Comparison of ENCODE assay signal across 27 mouse cellular contexts in the genomic region with DNA sequence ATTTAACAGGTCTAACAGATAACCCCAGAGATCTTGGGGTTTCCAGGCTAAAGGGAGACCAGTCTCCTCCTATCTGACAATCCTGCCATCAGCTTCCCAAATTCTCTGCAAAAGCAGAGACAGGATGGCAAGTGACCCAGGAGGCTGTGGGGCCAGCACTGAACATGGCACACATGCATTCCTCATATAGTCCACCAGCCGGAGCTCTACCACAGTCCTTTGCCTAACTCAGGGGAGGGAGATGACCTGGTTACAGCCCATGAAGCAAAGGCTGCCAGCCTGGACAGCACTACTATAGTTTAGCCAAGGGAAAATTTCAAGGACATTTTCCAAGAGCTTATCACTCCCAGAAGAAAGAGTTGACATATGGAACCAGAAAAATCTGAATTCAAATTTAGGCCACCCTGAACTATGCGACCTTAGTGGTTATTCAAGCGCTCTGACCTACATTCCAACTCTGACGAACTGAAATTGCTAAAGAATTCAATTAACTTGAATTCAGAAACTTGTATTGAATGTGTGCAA. TPM values are rescaled to one million over a fixed set of nuclear protein-coding genes. Genes with fewer than 3 reads are reported as not detected.
DNase-seq lines count a peak whose midpoint lies in the region; ATAC-seq and TF ChIP-seq lines count a peak whose summit lies in the region.
"Had no signal": no experiment of that assay in that cellular context is flagged by ENCODE, and none has a peak within 500 bp of the region (broad histone marks: within the 10 kb centered on the region; RNA-seq: fewer than 3 reads in every experiment).

No protein-coding gene starts in this region.

- no peaks in the 10 kb centered on the region for H3K4me1 ChIP-seq in kidney, postnatal 0 days (replicated peaks; ENCODE audit: insufficient read depth, low read length)
- H3K4me1 ChIP-seq in forebrain, embryonic 12.5 days = no peaks in the 10 kb centered on the region
- H3K4me1 ChIP-seq: embryonic facial prominence, embryonic 13.5 days; heart, embryonic 12.5 days; hindbrain, embryonic 12.5 days; limb, embryonic 10.5 days; liver, embryonic 15.5 days; megakaryocyte, embryonic 14.5 days had no signal

- H3K27me3 ChIP-seq in kidney, postnatal 0 days (ENCODE audit: insufficient read depth, low read length) = no peaks in the 10 kb centered on the region
- H3K27me3 ChIP-seq in forebrain, embryonic 12.5 days = no peaks in the 10 kb centered on the region
- H3K27me3 ChIP-seq: embryonic facial prominence, embryonic 13.5 days; heart, embryonic 12.5 days; hindbrain, embryonic 12.5 days; liver, embryonic 15.5 days had no signal

- ATAC-seq in kidney, postnatal 0 days (replicated peaks; ENCODE audit: low FRiP score, low read depth) = no peak
- ATAC-seq in forebrain, embryonic 12.5 days (ENCODE audit: low FRiP score) = no peak
- ATAC-seq in megakaryocyte, adult 5-6 weeks (ENCODE audit: poor library complexity, severe bottlenecking) = no peak
- ATAC-seq: forebrain, embryonic 16.5 days had no signal

- 65% methylated on average over 4 of the region's 4 CpGs for WGBS in kidney, postnatal 0 days
- 77% methylated on average over 4 of the region's 4 CpGs for WGBS in forebrain, embryonic 12.5 days

- DNase-seq in cerebellum, adult 18-20 months = peak; percentile 5 to 12
- DNase-seq in cerebellum, adult 8-10 months = no peak
- no peak for DNase-seq in kidney, postnatal 0 days (ENCODE audit: low spot score)
- no peak for DNase-seq in kidney, postnatal 10 days
- DNase-seq in Muller cell, postnatal 12 days (ENCODE audit: inconsistent ontology term) = peak; percentile 82
- DNase-seq in retina, postnatal 1 day = peak; percentile 70
- DNase-seq: adrenal gland, postnatal 25 days; gastrocnemius, postnatal 25 days; heart, postnatal 14 days; kidney, adult 18-20 months; kidney, postnatal 36 days; layer of hippocampus, adult 9-11 months; lung, postnatal 10 days; right cerebral cortex, postnatal 4 days; thymus, postnatal 36 days had no signal

- H3K4me3 ChIP-seq in kidney, postnatal 0 days (replicated peaks; ENCODE audit: low read depth, low read length) = no peak overlapping the region
- no peak overlapping the region for H3K4me3 ChIP-seq in forebrain, embryonic 12.5 days (replicated peaks)
- H3K4me3 ChIP-seq: embryonic facial prominence, embryonic 13.5 days; heart, embryonic 12.5 days; hindbrain, embryonic 12.5 days; left cerebral cortex, adult 2 months; limb, embryonic 10.5 days; liver, embryonic 15.5 days; megakaryocyte, embryonic 14.5 days had no signal

- H3K9me3 ChIP-seq in kidney, postnatal 0 days (replicated peaks; ENCODE audit: low read length) = no peaks in the 10 kb centered on the region
- H3K9me3 ChIP-seq in forebrain, embryonic 12.5 days = no peaks in the 10 kb centered on the region
- H3K9me3 ChIP-seq: embryonic facial prominence, embryonic 13.5 days; heart, embryonic 12.5 days; hindbrain, embryonic 12.5 days; limb, embryonic 10.5 days; liver, embryonic 15.5 days; megakaryocyte, embryonic 14.5 days had no signal

- H3K36me3 ChIP-seq in kidney, postnatal 0 days (ENCODE audit: insufficient read depth, low read length) = no peaks in the 10 kb centered on the region
- no peaks in the 10 kb centered on the region for H3K36me3 ChIP-seq in forebrain, embryonic 12.5 days (replicated peaks)
- H3K36me3 ChIP-seq: embryonic facial prominence, embryonic 13.5 days; heart, embryonic 12.5 days; hindbrain, embryonic 12.5 days; limb, embryonic 10.5 days; liver, embryonic 15.5 days had no signal

- peak; percentile 29; the same call in 1 of the 2 replicates for TF ChIP-seq CTCF in kidney, postnatal 0 days (IDR thresholded peaks at IDR 0.05; ENCODE audit: low read depth)

- H3K27ac ChIP-seq in kidney, postnatal 0 days = no peak overlapping the region
- H3K27ac ChIP-seq in forebrain, embryonic 12.5 days = no peak overlapping the region
- H3K27ac ChIP-seq: embryonic facial prominence, embryonic 13.5 days; hindbrain, embryonic 12.5 days; left cerebral cortex, adult 2 months; limb, embryonic 10.5 days; liver, embryonic 15.5 days had no signal

- H3K4me2 ChIP-seq in kidney, postnatal 0 days (ENCODE audit: low read length) = no peak overlapping the region
- no peak overlapping the region for H3K4me2 ChIP-seq in forebrain, embryonic 12.5 days
- H3K4me2 ChIP-seq: embryonic facial prominence, embryonic 13.5 days; heart, embryonic 12.5 days; hindbrain, embryonic 12.5 days; liver, embryonic 15.5 days had no signal

- no peak overlapping the region for H3K9ac ChIP-seq in kidney, postnatal 0 days (ENCODE audit: low read depth, low read length)
- H3K9ac ChIP-seq in forebrain, embryonic 12.5 days = no peak overlapping the region
- H3K9ac ChIP-seq: embryonic facial prominence, embryonic 13.5 days; heart, embryonic 12.5 days; hindbrain, embryonic 12.5 days; liver, embryonic 15.5 days had no signal

RNA-seq across cellular contexts. Expression of gene Fcrl5, which starts 13.1 kb away (rescaled TPM):
- not detected in 2 replicates for polyA plus RNA-seq in kidney, postnatal 0 days (2015; fragmentation: Nextera tagmentation; extraction: Ambion mirVana)
- not detected in 2 replicates for polyA plus RNA-seq in forebrain, embryonic 12.5 days (2016; fragmentation: Nextera tagmentation; extraction: Ambion mirVana)
- total RNA-seq in megakaryocyte, adult 5-6 weeks (2015) = not detected in 2 replicates
- not detected in 2 replicates for total RNA-seq in megakaryocyte, adult 5-6 weeks (2017)
- total RNA-seq: adrenal gland, postnatal 25 days; gastrocnemius, postnatal 25 days; heart, postnatal 14 days; left cerebral cortex, adult 2 months; MEL; midbrain, postnatal 0 days had no signal
- polyA plus RNA-seq: embryonic facial prominence, embryonic 13.5 days; forebrain, embryonic 16.5 days; heart, embryonic 12.5 days; hindbrain, embryonic 12.5 days; limb, embryonic 10.5 days; liver, embryonic 15.5 days; midbrain, postnatal 0 days had no signal

RNA-seq across cellular contexts. Expression of gene Fcrl1, which starts 46.3 kb away (rescaled TPM):
- 0.34 TPM in 2 replicates for polyA plus RNA-seq in kidney, postnatal 0 days (2015; fragmentation: Nextera tagmentation; extraction: Ambion mirVana)
- not detected in 2 replicates for polyA plus RNA-seq in forebrain, embryonic 12.5 days (2016; fragmentation: Nextera tagmentation; extraction: Ambion mirVana)
- total RNA-seq in megakaryocyte, adult 5-6 weeks (2015) = 4.0 and 5.8 TPM in 2 replicates
- 2.9 and 3.6 TPM in 2 replicates for total RNA-seq in megakaryocyte, adult 5-6 weeks (2017)
- total RNA-seq: gastrocnemius, postnatal 25 days; MEL; midbrain, postnatal 0 days had no signal
- polyA plus RNA-seq: forebrain, embryonic 16.5 days; heart, embryonic 12.5 days; limb, embryonic 10.5 days had no signal

Comparison
In these comparisons a context has a peak if more than half of its experiments do, and no peak if none do; other contexts are left out.
1. DNase-seq: peak in cerebellum, adult 18-20 months (2 of 2), Muller cell, postnatal 12 days (single experiment) and retina, postnatal 1 day (single experiment); none in cerebellum, adult 8-10 months (single experiment), kidney, postnatal 0 days (single experiment) and kidney, postnatal 10 days (single experiment).